Mouse (Mus musculus): Measurements from ENCODE around the gene Nek6. TPM values are rescaled to one million over a fixed set of nuclear protein-coding genes. Genes with fewer than 3 reads are reported as not detected.

Nek6 gene
- polyA plus RNA-seq, 1 experiment = 17.2 TPM

GRCm38 (mm10) chr2:38502747-38503146 is 8.7 kb upstream of the Nek6 start:
- no peak for TF ChIP-seq POLR2A (IDR thresholded peaks at IDR 0.05; ENCODE audit: control insufficient read depth, extremely low read depth, insufficient read depth, low read length, poor library complexity)
- H3K27me3 ChIP-seq (ENCODE audit: control insufficient read depth, insufficient read depth, low read length) = no peaks in the 10 kb centered on the region
- 94% methylated on average over 3 of the region's 3 CpGs for WGBS
- no peak overlapping the region for H3K27ac ChIP-seq (ENCODE audit: control insufficient read depth, insufficient read depth, low read length)
- H3K36me3 ChIP-seq (ENCODE audit: control insufficient read depth, insufficient read depth, low read length) = no peaks in the 10 kb centered on the region
- no peaks in the 10 kb centered on the region for H3K4me1 ChIP-seq (replicated peaks; ENCODE audit: control insufficient read depth, insufficient read depth, low read length)
- DNase-seq = no peak
- H3K4me3 ChIP-seq (ENCODE audit: control insufficient read depth, insufficient read depth, low read length) = no peak overlapping the region

- WGBS = 94% methylated on average over 6 of the region's 6 CpGs
- Histone ChIP-seq H3K4me1 (replicated peaks; ENCODE audit: control insufficient read depth, insufficient read depth, low read length) (no peaks in the 10 kb centered on the region), H3K4me3 (ENCODE audit: control insufficient read depth, insufficient read depth, low read length) (no peak overlapping the region), H3K36me3 (ENCODE audit: control insufficient read depth, insufficient read depth, low read length) (no peaks in the 10 kb centered on the region), H3K27ac (ENCODE audit: control insufficient read depth, insufficient read depth, low read length) (no peak overlapping the region), H3K27me3 (ENCODE audit: control insufficient read depth, insufficient read depth, low read length) (no peaks in the 10 kb centered on the region)
- no peak for DNase-seq
- no peak for TF ChIP-seq POLR2A (IDR thresholded peaks at IDR 0.05; ENCODE audit: control insufficient read depth, extremely low read depth, insufficient read depth, low read length, poor library complexity)
- TF ChIP-seq CTCF (IDR thresholded peaks at IDR 0.05; ENCODE audit: borderline replicate concordance, control insufficient read depth, extremely low read depth, insufficient read depth, low read length, poor library complexity) = no peak
Measured at GRCm38 (mm10) chr2:38504311-38504710, 7.1 kb upstream of the Nek6 start.

GRCm38 (mm10) chr2:38507181-38507580 is 4.3 kb upstream of the Nek6 start:
- H3K36me3 ChIP-seq (ENCODE audit: control insufficient read depth, insufficient read depth, low read length) = no peaks in the 10 kb centered on the region
- peaks cover 7% of the 10 kb centered on the region for H3K4me1 ChIP-seq (replicated peaks; ENCODE audit: control insufficient read depth, insufficient read depth, low read length)
- no peaks in the 10 kb centered on the region for H3K27me3 ChIP-seq (ENCODE audit: control insufficient read depth, insufficient read depth, low read length)
- H3K27ac ChIP-seq (ENCODE audit: control insufficient read depth, insufficient read depth, low read length) = no peak overlapping the region
- DNase-seq = no peak
- WGBS = 94% methylated on average over 1 of the region's 1 CpGs
- no peak for TF ChIP-seq POLR2A (IDR thresholded peaks at IDR 0.05; ENCODE audit: control insufficient read depth, extremely low read depth, insufficient read depth, low read length, poor library complexity)
- no peak for TF ChIP-seq CTCF (IDR thresholded peaks at IDR 0.05; ENCODE audit: borderline replicate concordance, control insufficient read depth, extremely low read depth, insufficient read depth, low read length, poor library complexity)
- H3K4me3 ChIP-seq (ENCODE audit: control insufficient read depth, insufficient read depth, low read length) = no peak overlapping the region

GRCm38 (mm10) chr2:38509004-38509719 is 2.3 kb upstream of the Nek6 start:
- H3K4me3 ChIP-seq (ENCODE audit: control insufficient read depth, insufficient read depth, low read length) = no peak overlapping the region
- H3K36me3 ChIP-seq (ENCODE audit: control insufficient read depth, insufficient read depth, low read length) = no peaks in the 10 kb centered on the region

GRCm38 (mm10) chr2:38510120-38510519 is 1.3 kb upstream of the Nek6 start:
- Histone ChIP-seq H3K4me3 (ENCODE audit: control insufficient read depth, insufficient read depth, low read length) (no peak overlapping the region), H3K4me1 (replicated peaks; ENCODE audit: control insufficient read depth, insufficient read depth, low read length) (peaks cover 8% of the 10 kb centered on the region), H3K27me3 (ENCODE audit: control insufficient read depth, insufficient read depth, low read length) (no peaks in the 10 kb centered on the region), H3K36me3 (ENCODE audit: control insufficient read depth, insufficient read depth, low read length) (no peaks in the 10 kb centered on the region), H3K27ac (ENCODE audit: control insufficient read depth, insufficient read depth, low read length) (no peak overlapping the region)
- TF ChIP-seq POLR2A (IDR thresholded peaks at IDR 0.05; ENCODE audit: control insufficient read depth, extremely low read depth, insufficient read depth, low read length, poor library complexity) (no peak), CTCF (IDR thresholded peaks at IDR 0.05; ENCODE audit: borderline replicate concordance, control insufficient read depth, extremely low read depth, insufficient read depth, low read length, poor library complexity) (no peak)
- WGBS = 94% methylated on average over 1 of the region's 1 CpGs
- DNase-seq = no peak

More at GRCm38 (mm10) chr2:38509004-38509719, 2.3 kb upstream of the Nek6 start:
- DNase-seq = no peak
- peaks cover 8% of the 10 kb centered on the region for H3K4me1 ChIP-seq (replicated peaks; ENCODE audit: control insufficient read depth, insufficient read depth, low read length)
- no peaks in the 10 kb centered on the region for H3K27me3 ChIP-seq (ENCODE audit: control insufficient read depth, insufficient read depth, low read length)
- TF ChIP-seq CTCF (IDR thresholded peaks at IDR 0.05; ENCODE audit: borderline replicate concordance, control insufficient read depth, extremely low read depth, insufficient read depth, low read length, poor library complexity) (no peak), POLR2A (IDR thresholded peaks at IDR 0.05; ENCODE audit: control insufficient read depth, extremely low read depth, insufficient read depth, low read length, poor library complexity) (no peak)
- 92% methylated on average over 7 of the region's 7 CpGs for WGBS
- H3K27ac ChIP-seq (ENCODE audit: control insufficient read depth, insufficient read depth, low read length) = no peak overlapping the region; the same call in 1 of the 2 replicates

- H3K4me3 ChIP-seq (ENCODE audit: control insufficient read depth, insufficient read depth, low read length) = peak overlapping the region; percentile 65
- H3K36me3 ChIP-seq (ENCODE audit: control insufficient read depth, insufficient read depth, low read length) = no peaks in the 10 kb centered on the region
- no peak overlapping the region for H3K27ac ChIP-seq (ENCODE audit: control insufficient read depth, insufficient read depth, low read length)
- DNase-seq = no peak
- WGBS = 68% methylated on average over 16 of the region's 16 CpGs
- no peaks in the 10 kb centered on the region for H3K27me3 ChIP-seq (ENCODE audit: control insufficient read depth, insufficient read depth, low read length)
- H3K4me1 ChIP-seq (replicated peaks; ENCODE audit: control insufficient read depth, insufficient read depth, low read length) = peaks cover 8% of the 10 kb centered on the region
- TF ChIP-seq POLR2A (IDR thresholded peaks at IDR 0.05; ENCODE audit: control insufficient read depth, extremely low read depth, insufficient read depth, low read length, poor library complexity) = no peak
- no peak for TF ChIP-seq CTCF (IDR thresholded peaks at IDR 0.05; ENCODE audit: borderline replicate concordance, control insufficient read depth, extremely low read depth, insufficient read depth, low read length, poor library complexity)
Measured at GRCm38 (mm10) chr2:38512308-38513182, 1.1 kb downstream of the Nek6 start.

Measured in thymus, adult 2 months (tissue).